Mouse (Mus musculus): ENCODE measurements around the gene Akap5. TPM values are rescaled to one million over a fixed set of nuclear protein-coding genes. Genes with fewer than 3 reads are reported as not detected.

Akap5 gene
- polyA plus RNA-seq, 1 experiment from 2014 or later: 2.5 TPM

- 90% methylated on average over 4 of the region's 4 CpGs for WGBS
- Histone ChIP-seq H3K36me3 (no peaks in the 10 kb centered on the region), H3K27me3 (ENCODE audit: low read depth, poor library complexity, severe bottlenecking) (no peaks in the 10 kb centered on the region), H3K4me1 (peaks cover 30% of the 10 kb centered on the region), H3K9me3 (replicated peaks) (no peaks in the 10 kb centered on the region), H3K4me3 (no peak overlapping the region), H3K27ac (replicated peaks) (no peak overlapping the region)
- DNase-seq (ENCODE audit: low spot score): no peak
These were observed 50.2 kb downstream of the Akap5 start for GRCm38 (mm10) chr12:76374911-76375310.

- H3K9me3 ChIP-seq (replicated peaks): no peaks in the 10 kb centered on the region
- H3K27ac ChIP-seq (replicated peaks): no peak overlapping the region
- no peaks in the 10 kb centered on the region for H3K27me3 ChIP-seq (ENCODE audit: low read depth, poor library complexity, severe bottlenecking)
- no peak overlapping the region for H3K4me3 ChIP-seq
- WGBS: 94% methylated on average over 3 of the region's 3 CpGs
- no peak for DNase-seq (ENCODE audit: low spot score)
- H3K36me3 ChIP-seq: peaks cover 4% of the 10 kb centered on the region
- H3K4me1 ChIP-seq: peaks cover 27% of the 10 kb centered on the region
These were observed 50.8 kb downstream of the Akap5 start for GRCm38 (mm10) chr12:76375506-76375905.

GRCm38 (mm10) chr12:76376649-76377048, 52.0 kb downstream of the Akap5 start:
- no peaks in the 10 kb centered on the region for H3K27me3 ChIP-seq (ENCODE audit: low read depth, poor library complexity, severe bottlenecking)
- H3K4me3 ChIP-seq: no peak overlapping the region
- no peak overlapping the region; the same call in 1 of the 2 replicates for H3K27ac ChIP-seq (replicated peaks)
- DNase-seq (ENCODE audit: low spot score): no peak
- no peaks in the 10 kb centered on the region for H3K9me3 ChIP-seq (replicated peaks)
- 52% methylated on average over 7 of the region's 7 CpGs for WGBS
- H3K4me1 ChIP-seq: peaks cover 24% of the 10 kb centered on the region
- peaks cover 14% of the 10 kb centered on the region for H3K36me3 ChIP-seq

GRCm38 (mm10) chr12:76377059-76377458, 52.4 kb downstream of the Akap5 start:
- DNase-seq (ENCODE audit: low spot score): no peak
- H3K36me3 ChIP-seq: peaks cover 14% of the 10 kb centered on the region
- no peaks in the 10 kb centered on the region for H3K9me3 ChIP-seq (replicated peaks)
- H3K4me1 ChIP-seq: peaks cover 20% of the 10 kb centered on the region
- WGBS: 97% methylated on average over 6 of the region's 6 CpGs
- H3K27me3 ChIP-seq (ENCODE audit: low read depth, poor library complexity, severe bottlenecking): no peaks in the 10 kb centered on the region
- no peak overlapping the region for H3K27ac ChIP-seq (replicated peaks)
- no peak overlapping the region for H3K4me3 ChIP-seq

GRCm38 (mm10) chr12:76377726-76378125, 53.0 kb downstream of the Akap5 start:
- WGBS: 92% methylated on average over 3 of the region's 3 CpGs
- no peak overlapping the region for H3K27ac ChIP-seq (replicated peaks)
- no peak for DNase-seq (ENCODE audit: low spot score)
- H3K4me1 ChIP-seq: peaks cover 13% of the 10 kb centered on the region
- H3K27me3 ChIP-seq (ENCODE audit: low read depth, poor library complexity, severe bottlenecking): no peaks in the 10 kb centered on the region
- no peak overlapping the region for H3K4me3 ChIP-seq
- no peaks in the 10 kb centered on the region for H3K9me3 ChIP-seq (replicated peaks)
- H3K36me3 ChIP-seq: peaks cover 16% of the 10 kb centered on the region

GRCm38 (mm10) chr12:76378556-76378955, 53.9 kb downstream of the Akap5 start:
- WGBS: 92% methylated on average over 5 of the region's 5 CpGs
- peaks cover 24% of the 10 kb centered on the region for H3K36me3 ChIP-seq
- H3K9me3 ChIP-seq (replicated peaks): no peaks in the 10 kb centered on the region
- peaks cover 9% of the 10 kb centered on the region; the same call in 1 of the 2 replicates for H3K4me1 ChIP-seq
- H3K27ac ChIP-seq (replicated peaks): no peak overlapping the region
- no peaks in the 10 kb centered on the region for H3K27me3 ChIP-seq (ENCODE audit: low read depth, poor library complexity, severe bottlenecking)
- DNase-seq (ENCODE audit: low spot score): no peak
- H3K4me3 ChIP-seq: no peak overlapping the region

- Histone ChIP-seq H3K27ac (replicated peaks) (no peak overlapping the region), H3K9me3 (replicated peaks) (no peaks in the 10 kb centered on the region), H3K4me1 (peaks cover 3% of the 10 kb centered on the region; the same call in 1 of the 2 replicates), H3K4me3 (no peak overlapping the region), H3K36me3 (peaks cover 37% of the 10 kb centered on the region), H3K27me3 (ENCODE audit: low read depth, poor library complexity, severe bottlenecking) (no peaks in the 10 kb centered on the region)
- 91% methylated on average over 7 of the region's 7 CpGs for WGBS
- no peak for DNase-seq (ENCODE audit: low spot score)
These were observed 55.5 kb downstream of the Akap5 start for GRCm38 (mm10) chr12:76380151-76380550.

Other genes with a start within 250 kb of the Akap5 start
- 0.06 and 0.07 TPM in 2 replicates for gene Esr2, start 147.6 kb upstream of the Akap5 start, polyA plus RNA-seq (2016; fragmentation: Nextera tagmentation; extraction: Ambion mirVana)
- gene Tex21, start 78.1 kb upstream of the Akap5 start, polyA plus RNA-seq (2016; fragmentation: Nextera tagmentation; extraction: Ambion mirVana): not detected in 2 replicates
- 82.4 and 91.8 TPM in 2 replicates for gene Mthfd1, start 69.6 kb upstream of the Akap5 start, polyA plus RNA-seq (2016; fragmentation: Nextera tagmentation; extraction: Ambion mirVana)
- 18.2 and 19.0 TPM in 2 replicates for gene Zbtb25, start 44.7 kb downstream of the Akap5 start, polyA plus RNA-seq (2016; fragmentation: Nextera tagmentation; extraction: Ambion mirVana)
- gene Zbtb1, start 45.4 kb downstream of the Akap5 start, polyA plus RNA-seq (2016; fragmentation: Nextera tagmentation; extraction: Ambion mirVana): 7.2 and 7.9 TPM in 2 replicates
- gene Hspa2, start 79.3 kb downstream of the Akap5 start, polyA plus RNA-seq (2016; fragmentation: Nextera tagmentation; extraction: Ambion mirVana): 4.9 and 5.9 TPM in 2 replicates
- gene Ppp1r36, start 92.6 kb downstream of the Akap5 start, polyA plus RNA-seq (2016; fragmentation: Nextera tagmentation; extraction: Ambion mirVana): 0.33 and 0.71 TPM in 2 replicates
- gene Plekhg3, start 206.0 kb downstream of the Akap5 start, polyA plus RNA-seq (2016; fragmentation: Nextera tagmentation; extraction: Ambion mirVana): 1.1 and 1.5 TPM in 2 replicates

All from midbrain, embryonic 10.5 days (tissue).